Mouse (Mus musculus): ENCODE measurements around the gene Tcea3. TPM values are rescaled to one million over a fixed set of nuclear protein-coding genes. Genes with fewer than 3 reads are reported as not detected.

Gene Tcea3
- total and polyA plus RNA-seq, 3 experiments, result 0.55 TPM; not detected in 2

DNA sequence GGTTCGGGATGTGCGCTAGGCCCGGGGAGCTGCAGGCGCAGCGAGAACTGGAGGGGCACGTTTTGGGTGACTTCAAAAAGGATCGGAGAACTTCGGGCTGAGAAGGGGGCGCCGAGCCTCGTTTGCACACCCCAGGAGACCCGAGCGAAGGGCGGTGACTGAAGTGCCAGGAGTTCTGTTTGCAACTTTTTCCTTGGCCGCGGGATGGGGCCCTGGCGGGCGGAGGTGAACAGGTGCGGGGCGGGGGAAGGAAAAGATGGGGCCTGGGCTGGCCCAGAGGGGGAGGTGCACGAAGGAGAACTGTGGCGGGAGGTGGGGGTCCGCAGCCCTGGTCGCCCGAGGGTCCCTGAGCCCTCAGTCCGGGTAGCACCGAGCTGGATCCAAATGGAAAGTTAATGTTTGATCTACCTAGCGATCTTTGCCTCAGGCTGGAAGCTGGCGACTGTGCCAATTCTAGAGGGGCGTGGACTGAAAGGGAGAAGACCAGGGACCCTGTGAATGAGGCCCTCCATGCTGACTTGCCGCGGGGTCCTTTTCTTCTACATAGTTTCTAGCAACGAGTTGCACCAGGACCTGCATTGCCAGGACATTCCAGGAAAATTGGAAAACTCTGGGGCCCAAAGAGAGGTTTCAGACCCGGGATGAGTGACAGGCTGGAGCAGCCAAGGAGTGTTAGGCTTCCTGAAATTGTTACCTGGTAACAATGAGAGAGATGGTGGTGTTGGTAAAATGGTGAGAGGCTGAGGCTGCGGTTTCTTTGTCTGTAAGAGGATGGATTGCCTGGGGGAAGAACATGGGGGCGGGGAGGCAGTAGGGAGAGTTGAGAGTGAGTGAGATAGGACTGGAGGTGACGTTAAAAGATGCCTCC, 1.2 kb downstream of the Tcea3 start:
- H3K36me3 ChIP-seq (replicated peaks), result no peaks in the 10 kb centered on the region
- TF ChIP-seq GATA2 (IDR thresholded peaks at IDR 0.05; ENCODE audit: borderline replicate concordance, low read depth, low read length) (no peak), POLR2AphosphoS5 (IDR thresholded peaks at IDR 0.05; ENCODE audit: insufficient replicate concordance, low read depth, low read length) (no peak)
- H3K9me3 ChIP-seq (replicated peaks), result no peaks in the 10 kb centered on the region
- DNase-seq (ENCODE audit: low spot score), result no peak
- peaks cover 71% of the 10 kb centered on the region for H3K27me3 ChIP-seq (ENCODE audit: insufficient read depth, low read length)
- no peak overlapping the region for H3K4me3 ChIP-seq (ENCODE audit: low read depth, low read length)
- no peak for ATAC-seq (ENCODE audit: extremely low read depth, insufficient number of reproducible peaks, low FRiP score, poor library complexity, severe bottlenecking)
- peaks cover 9% of the 10 kb centered on the region for H3K4me1 ChIP-seq (ENCODE audit: insufficient read depth, low read depth, low read length)

- Histone ChIP-seq H3K4me1 (ENCODE audit: insufficient read depth, low read depth, low read length) (peaks cover 9% of the 10 kb centered on the region), H3K36me3 (replicated peaks) (no peaks in the 10 kb centered on the region), H3K27me3 (ENCODE audit: insufficient read depth, low read length) (peaks cover 74% of the 10 kb centered on the region), H3K4me3 (ENCODE audit: low read depth, low read length) (no peak overlapping the region), H3K9me3 (replicated peaks) (no peaks in the 10 kb centered on the region)
- ATAC-seq (ENCODE audit: extremely low read depth, insufficient number of reproducible peaks, low FRiP score, poor library complexity, severe bottlenecking) (no peak), DNase-seq (ENCODE audit: low spot score) (no peak)
- TF ChIP-seq TAL1 (conservative IDR thresholded peaks at IDR 0.05; ENCODE audit: low read depth, low read length) (no peak), GATA2 (IDR thresholded peaks at IDR 0.05; ENCODE audit: borderline replicate concordance, low read depth, low read length) (no peak), POLR2AphosphoS5 (IDR thresholded peaks at IDR 0.05; ENCODE audit: insufficient replicate concordance, low read depth, low read length) (no peak), GATA1 (IDR thresholded peaks at IDR 0.05; ENCODE audit: borderline replicate concordance, low read length) (no peak), CTCF (IDR thresholded peaks at IDR 0.05; ENCODE audit: low read depth, low read length) (no peak)
Observed at GRCm38 (mm10) chr4:136249332-136249647, 1.8 kb downstream of the Tcea3 start.

DNA sequence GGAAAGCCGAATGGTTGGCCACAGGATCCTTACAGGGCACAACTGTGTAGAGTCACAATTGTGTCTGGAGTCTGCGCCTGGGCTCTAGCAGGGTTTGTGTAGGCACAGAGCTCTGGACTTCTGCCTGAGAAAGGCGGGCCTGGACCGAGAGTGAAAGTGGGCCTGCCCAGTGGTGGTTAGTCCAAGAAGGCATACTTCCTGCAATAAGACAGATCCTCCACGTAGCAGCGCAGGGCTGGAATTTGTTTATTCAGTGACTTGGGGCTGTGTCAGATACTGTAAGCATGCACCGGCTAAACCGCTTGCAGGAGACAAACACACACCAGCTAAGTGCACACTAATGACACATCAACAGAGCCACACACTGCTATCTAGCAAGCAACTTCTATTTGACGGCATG, 2.3 kb downstream of the Tcea3 start:
- Histone ChIP-seq H3K4me3 (ENCODE audit: low read depth, low read length) (no peak overlapping the region), H3K27me3 (ENCODE audit: insufficient read depth, low read length) (peaks cover 72% of the 10 kb centered on the region), H3K9me3 (replicated peaks) (no peaks in the 10 kb centered on the region), H3K4me1 (ENCODE audit: insufficient read depth, low read depth, low read length) (peaks cover 9% of the 10 kb centered on the region), H3K36me3 (replicated peaks) (no peaks in the 10 kb centered on the region)
- ATAC-seq (ENCODE audit: extremely low read depth, insufficient number of reproducible peaks, low FRiP score, poor library complexity, severe bottlenecking), result no peak
- no peak for DNase-seq (ENCODE audit: low spot score)
- TF ChIP-seq GATA1 (IDR thresholded peaks at IDR 0.05; ENCODE audit: borderline replicate concordance, low read length), result no peak
- no peak for TF ChIP-seq CTCF (IDR thresholded peaks at IDR 0.05; ENCODE audit: low read depth, low read length)
- no peak for TF ChIP-seq TAL1 (conservative IDR thresholded peaks at IDR 0.05; ENCODE audit: low read depth, low read length)
- TF ChIP-seq POLR2AphosphoS5 (IDR thresholded peaks at IDR 0.05; ENCODE audit: insufficient replicate concordance, low read depth, low read length), result no peak
- TF ChIP-seq GATA2 (IDR thresholded peaks at IDR 0.05; ENCODE audit: borderline replicate concordance, low read depth, low read length), result no peak

DNA sequence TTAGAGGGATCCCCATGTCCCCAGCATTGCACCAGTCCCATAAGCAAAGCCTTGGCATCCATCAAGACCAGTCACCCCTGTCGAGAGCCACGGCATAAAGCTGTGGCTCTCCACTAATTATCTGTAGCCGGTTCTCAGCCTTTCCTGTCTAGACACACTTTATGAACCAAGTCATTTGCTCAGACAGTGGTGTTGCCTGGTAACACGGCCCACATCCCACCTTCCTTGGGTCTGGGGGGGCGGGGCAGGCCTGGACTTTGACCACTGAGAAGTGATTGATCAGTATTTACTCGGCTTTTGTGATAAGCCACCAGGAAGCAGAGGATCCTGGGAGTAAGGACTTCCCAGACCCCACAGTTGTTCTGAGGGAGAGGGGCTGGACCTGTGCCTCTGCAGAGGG, 8.4 kb downstream of the Tcea3 start:
- H3K9me3 ChIP-seq (replicated peaks), result no peaks in the 10 kb centered on the region
- no peak for ATAC-seq (ENCODE audit: extremely low read depth, insufficient number of reproducible peaks, low FRiP score, poor library complexity, severe bottlenecking)
- H3K4me1 ChIP-seq (ENCODE audit: insufficient read depth, low read depth, low read length), result peaks cover 21% of the 10 kb centered on the region
- H3K27me3 ChIP-seq (ENCODE audit: insufficient read depth, low read length), result peaks cover 39% of the 10 kb centered on the region
- H3K4me3 ChIP-seq (ENCODE audit: low read depth, low read length), result no peak overlapping the region
- no peak for DNase-seq (ENCODE audit: low spot score)
- TF ChIP-seq TAL1 (conservative IDR thresholded peaks at IDR 0.05; ENCODE audit: low read depth, low read length), result no peak
- TF ChIP-seq GATA1 (IDR thresholded peaks at IDR 0.05; ENCODE audit: borderline replicate concordance, low read length), result no peak
- no peak for TF ChIP-seq GATA2 (IDR thresholded peaks at IDR 0.05; ENCODE audit: borderline replicate concordance, low read depth, low read length)
- TF ChIP-seq CTCF (IDR thresholded peaks at IDR 0.05; ENCODE audit: low read depth, low read length), result no peak
- no peak for TF ChIP-seq POLR2AphosphoS5 (IDR thresholded peaks at IDR 0.05; ENCODE audit: insufficient replicate concordance, low read depth, low read length)
- no peaks in the 10 kb centered on the region for H3K36me3 ChIP-seq (replicated peaks)

DNA sequence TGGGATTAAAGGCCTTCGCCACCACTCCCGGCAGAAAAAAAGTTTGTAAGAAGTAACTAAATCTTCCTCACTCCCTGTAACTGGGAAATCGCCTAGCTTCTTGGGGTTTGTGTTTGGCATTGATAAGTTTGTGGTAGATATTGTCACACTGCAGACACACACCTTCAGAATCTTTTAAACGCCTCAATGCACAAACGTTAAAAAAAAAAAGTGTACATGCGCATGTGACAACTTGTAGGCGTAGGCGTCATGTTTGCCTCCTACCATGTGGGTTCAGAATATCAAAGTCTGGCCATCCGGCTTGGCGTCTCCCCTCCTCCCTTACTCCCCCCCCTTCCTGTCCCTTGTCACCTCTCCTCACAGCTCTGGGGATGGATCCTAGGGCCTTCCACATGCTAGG, 9.2 kb downstream of the Tcea3 start:
- Histone ChIP-seq H3K4me3 (ENCODE audit: low read depth, low read length) (no peak overlapping the region; the same call in 1 of the 2 replicates), H3K27me3 (ENCODE audit: insufficient read depth, low read length) (peaks cover 42% of the 10 kb centered on the region), H3K36me3 (replicated peaks) (no peaks in the 10 kb centered on the region), H3K9me3 (replicated peaks) (no peaks in the 10 kb centered on the region), H3K4me1 (ENCODE audit: insufficient read depth, low read depth, low read length) (peaks cover 21% of the 10 kb centered on the region)
- ATAC-seq (ENCODE audit: extremely low read depth, insufficient number of reproducible peaks, low FRiP score, poor library complexity, severe bottlenecking) (peak; percentile 69), DNase-seq (ENCODE audit: low spot score) (no peak)
- TF ChIP-seq POLR2AphosphoS5 (IDR thresholded peaks at IDR 0.05; ENCODE audit: insufficient replicate concordance, low read depth, low read length), result no peak
- TF ChIP-seq CTCF (IDR thresholded peaks at IDR 0.05; ENCODE audit: low read depth, low read length), result no peak
- TF ChIP-seq GATA1 (IDR thresholded peaks at IDR 0.05; ENCODE audit: borderline replicate concordance, low read length), result no peak
- no peak for TF ChIP-seq GATA2 (IDR thresholded peaks at IDR 0.05; ENCODE audit: borderline replicate concordance, low read depth, low read length)
- TF ChIP-seq TAL1 (conservative IDR thresholded peaks at IDR 0.05; ENCODE audit: low read depth, low read length), result 0 out of 2 replicates have a peak, but pooled peaks have one; percentile 30

DNA sequence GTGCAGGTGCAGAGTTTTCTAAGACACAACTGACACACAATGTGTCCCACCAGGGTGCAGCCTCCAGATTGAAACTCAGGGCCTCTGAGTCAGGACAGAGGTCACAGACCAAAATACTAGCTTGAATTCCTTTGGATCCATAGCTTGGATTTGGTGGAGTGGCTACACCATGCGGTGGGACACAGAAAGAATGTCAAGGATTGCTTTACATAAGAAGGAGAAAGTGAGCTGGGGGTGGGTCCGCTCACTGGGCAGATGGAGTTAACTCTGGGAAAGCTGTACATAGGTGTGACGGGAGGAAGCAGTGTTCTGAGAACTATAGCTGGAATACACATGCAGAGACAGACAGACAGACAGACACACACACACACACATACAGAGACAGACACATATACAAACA, 12.4 kb downstream of the Tcea3 start:
- no peak for ATAC-seq (ENCODE audit: extremely low read depth, insufficient number of reproducible peaks, low FRiP score, poor library complexity, severe bottlenecking)
- no peak for TF ChIP-seq TAL1 (conservative IDR thresholded peaks at IDR 0.05; ENCODE audit: low read depth, low read length)
- no peak for TF ChIP-seq GATA2 (IDR thresholded peaks at IDR 0.05; ENCODE audit: borderline replicate concordance, low read depth, low read length)
- TF ChIP-seq CTCF (IDR thresholded peaks at IDR 0.05; ENCODE audit: low read depth, low read length), result no peak
- no peak for TF ChIP-seq POLR2AphosphoS5 (IDR thresholded peaks at IDR 0.05; ENCODE audit: insufficient replicate concordance, low read depth, low read length)
- no peak for TF ChIP-seq GATA1 (IDR thresholded peaks at IDR 0.05; ENCODE audit: borderline replicate concordance, low read length)
- H3K9me3 ChIP-seq (replicated peaks), result no peaks in the 10 kb centered on the region

More for the DNA sequence above, 12.4 kb downstream of the Tcea3 start:
- no peak for DNase-seq (ENCODE audit: low spot score)
- Histone ChIP-seq H3K4me1 (ENCODE audit: insufficient read depth, low read depth, low read length) (peaks cover 21% of the 10 kb centered on the region), H3K4me3 (ENCODE audit: low read depth, low read length) (no peak overlapping the region), H3K36me3 (replicated peaks) (no peaks in the 10 kb centered on the region), H3K27me3 (ENCODE audit: insufficient read depth, low read length) (peaks cover 39% of the 10 kb centered on the region)
